Mouse (Mus musculus) stomach, postnatal 0 days (tissue): Measurements from ENCODE around the gene Dll3. TPM values are rescaled to one million over a fixed set of nuclear protein-coding genes. Genes with fewer than 3 reads are reported as not detected.

Experiments used
- ATAC-seq: fragments of 200-750 bp; cut with Nextera tagmentation; 2 replicates; pipeline ENCODE4 v1.8.0; 2017; ENCODE audit not compliant: low FRiP score, low TSS enrichment
- DNase-seq: peaks from one replicate; pipeline ENCODE4 v3.0.0-alpha.2; 2016; ENCODE audit warnings: low spot score
- H3K27ac ChIP-seq: fragments of 300-500 bp; sonication (generic); replicated peaks from 2 replicates; pipeline ENCODE4 v1.5.1; 2014; ENCODE audit warnings: mild to moderate bottlenecking, control low read depth
- H3K27me3 ChIP-seq: fragments of 300-500 bp; sonication (generic); 2 replicates; pipeline ENCODE4 v1.6.1; 2014; ENCODE audit warnings: low read length; ENCODE audit not compliant: control insufficient read depth, insufficient read depth
- H3K36me3 ChIP-seq: fragments of 300-500 bp; sonication (generic); 2 replicates; pipeline ENCODE4 v1.6.1; 2014; ENCODE audit warnings: low read length, mixed read lengths; ENCODE audit not compliant: control insufficient read depth, insufficient read depth
- H3K4me1 ChIP-seq: fragments of 300-500 bp; sonication (generic); replicated peaks from 2 replicates; pipeline ENCODE4 v1.6.1; 2014; ENCODE audit warnings: antibody characterized with exemption; ENCODE audit not compliant: control insufficient read depth, insufficient read depth
- H3K4me2 ChIP-seq: fragments of 300-500 bp; sonication (generic); replicated peaks from 2 replicates; pipeline ENCODE4 v1.6.1; 2014; ENCODE audit warnings: low read depth, mild to moderate bottlenecking, control low read depth, moderate library complexity
- H3K4me3 ChIP-seq: fragments of 300-500 bp; sonication (generic); 2 replicates; pipeline ENCODE4 v1.5.1; 2014; ENCODE audit warnings: low read depth, low read length, control low read depth
- H3K9ac ChIP-seq: fragments of 300-500 bp; sonication (generic); 2 replicates; pipeline ENCODE4 v1.6.1; 2014; ENCODE audit warnings: mild to moderate bottlenecking, low read length, control low read depth, mixed read lengths
- H3K9me3 ChIP-seq: fragments of 300-500 bp; sonication (generic); 2 replicates; pipeline ENCODE4 v1.6.1; 2016; ENCODE audit warnings: low read length; ENCODE audit not compliant: control insufficient read depth
- CTCF ChIP-seq: IDR thresholded peaks from 2 replicates; pipeline ENCODE4 v1.5.1; 2016; ENCODE audit warnings: antibody characterized with exemption, low read depth, mild to moderate bottlenecking, moderate library complexity
- EP300 ChIP-seq: optimal IDR thresholded peaks from 2 replicates; pipeline ENCODE3; 2016; ENCODE audit warnings: antibody characterized with exemption
- WGBS: fragments of 180-500 bp; shearing (Covaris S2); extraction: QIAGEN DNeasy Blood & Tissue Kit; methylation state at CpG from one replicate; pipeline ENCODE4 v1.1.7; 2014; 5-methylcytosine and 5-hydroxymethylcytosine counted together
- polyA plus RNA-seq: library from polyadenylated mRNA; unstranded; fragments of >200 nt; fragmentation: Nextera tagmentation; extraction: Ambion mirVana; gene quantifications from 2 replicates; pipeline ENCODE4 v1.2.1, GENCODE M21; 2015

Gene Dll3
- polyA plus RNA-seq, 1 experiment from 2014 or later = 0.92 TPM

DNA sequence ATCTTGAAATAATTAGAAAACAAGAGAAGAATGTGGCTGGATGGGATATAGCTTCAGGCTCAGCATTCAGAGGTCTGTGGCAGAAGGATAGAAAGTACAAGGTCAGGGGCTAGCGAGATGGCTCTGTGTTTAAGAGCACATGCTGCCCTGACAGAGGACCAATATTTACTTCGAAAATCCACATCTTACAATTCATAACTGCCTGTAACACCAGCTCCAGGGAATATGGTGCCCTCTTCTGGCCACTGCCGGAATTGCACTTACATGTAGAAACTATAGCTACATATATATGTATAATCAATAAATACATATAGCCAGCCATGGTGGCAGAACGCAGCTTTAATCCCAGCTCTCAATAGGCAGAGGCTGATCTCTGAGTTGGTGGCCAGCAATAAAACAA, 42.6 kb upstream of the Dll3 start:
- H3K4me3 ChIP-seq = no peak overlapping the region
- no peak overlapping the region for H3K4me2 ChIP-seq
- no peak for ATAC-seq
- H3K4me1 ChIP-seq = no peaks in the 10 kb centered on the region
- DNase-seq = peak; percentile 83
- no peak overlapping the region for H3K9ac ChIP-seq
- H3K9me3 ChIP-seq = no peaks in the 10 kb centered on the region
- TF ChIP-seq EP300 = no peak
- peak; percentile 92 for TF ChIP-seq CTCF
- no peaks in the 10 kb centered on the region for H3K36me3 ChIP-seq
- 4% methylated on average over 4 of the region's 4 CpGs for WGBS
- H3K27me3 ChIP-seq = no peaks in the 10 kb centered on the region
- H3K27ac ChIP-seq = no peak overlapping the region

DNA sequence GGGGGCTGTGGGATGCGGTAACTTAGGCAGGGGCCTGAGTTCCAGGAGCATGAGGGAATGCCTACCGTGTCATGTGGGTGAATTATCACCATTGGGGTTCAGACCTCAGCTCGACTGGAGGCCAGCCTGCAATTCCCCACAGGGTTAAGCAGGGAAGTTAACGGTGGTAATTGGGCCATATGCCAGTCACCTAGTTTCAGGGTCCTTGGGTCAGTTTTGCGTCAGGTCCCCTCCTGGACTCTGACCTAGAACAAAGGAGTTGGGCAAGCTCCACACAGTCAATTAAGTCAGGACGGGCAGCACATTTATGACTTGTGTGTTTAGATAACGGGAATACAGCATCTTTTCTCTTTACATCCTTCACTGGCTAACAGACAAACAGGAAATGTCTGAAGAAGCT, 39.3 kb upstream of the Dll3 start:
- Histone ChIP-seq H3K4me1 (no peaks in the 10 kb centered on the region), H3K36me3 (no peaks in the 10 kb centered on the region), H3K4me3 (no peak overlapping the region), H3K27ac (no peak overlapping the region), H3K9me3 (no peaks in the 10 kb centered on the region), H3K4me2 (no peak overlapping the region), H3K9ac (no peak overlapping the region), H3K27me3 (no peaks in the 10 kb centered on the region)
- TF ChIP-seq CTCF = no peak
- no peak for TF ChIP-seq EP300
- 31% methylated on average over 7 of the region's 7 CpGs for WGBS
- ATAC-seq (no peak), DNase-seq (no peak)

DNA sequence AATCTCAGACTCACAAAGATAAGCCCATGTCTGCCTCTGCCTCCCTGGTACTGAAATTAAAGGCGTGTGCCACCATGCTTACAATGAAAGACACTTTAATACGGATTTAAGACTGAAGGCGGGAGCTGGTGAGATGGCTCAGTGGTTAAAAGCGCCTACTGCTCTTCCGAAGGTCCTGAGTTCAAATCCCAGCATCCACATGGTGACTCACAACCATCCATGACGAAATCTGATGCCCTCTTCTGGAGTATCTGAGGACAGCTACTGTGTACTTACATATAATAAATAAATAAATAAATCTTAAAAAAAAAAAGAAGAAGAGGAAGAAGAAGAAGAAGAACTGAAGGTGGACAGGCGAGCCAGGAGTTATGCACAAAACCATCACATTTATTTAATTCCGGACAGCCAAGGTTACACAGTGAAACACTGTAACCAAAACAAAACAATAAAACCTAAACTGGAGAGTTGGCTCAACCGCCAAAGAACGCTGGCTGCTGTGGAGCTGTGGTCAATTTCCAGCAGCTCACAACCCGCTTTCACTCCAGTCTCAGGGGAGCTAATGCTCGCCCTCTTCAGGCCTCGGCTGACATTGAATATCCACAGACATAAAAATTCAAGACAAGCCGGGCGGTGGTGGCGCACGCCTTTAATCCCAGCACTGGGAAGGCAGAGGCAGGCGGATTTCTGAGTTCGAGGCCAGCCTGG, 37.3 kb upstream of the Dll3 start:
- 66% methylated on average over 19 of the region's 19 CpGs for WGBS
- TF ChIP-seq EP300 (no peak), CTCF (peak; percentile 52)
- no peaks in the 10 kb centered on the region for H3K27me3 ChIP-seq
- peak overlapping the region; percentile 88 for H3K4me3 ChIP-seq
- DNase-seq = peak; percentile 57
- H3K4me2 ChIP-seq = peak overlapping the region; percentile 49
- no peaks in the 10 kb centered on the region for H3K36me3 ChIP-seq
- H3K27ac ChIP-seq = peak overlapping the region; percentile 87
- no peaks in the 10 kb centered on the region for H3K4me1 ChIP-seq
- ATAC-seq = no peak
- H3K9me3 ChIP-seq = no peaks in the 10 kb centered on the region
- H3K9ac ChIP-seq = peak overlapping the region; percentile 98; the same call in 1 of the 2 replicates

- under 1% methylated on average over 77 of the region's 77 CpGs for WGBS
- no peaks in the 10 kb centered on the region for H3K36me3 ChIP-seq
- ATAC-seq (peak; percentile 99), DNase-seq (peak; percentile 97)
- H3K4me1 ChIP-seq = no peaks in the 10 kb centered on the region
- H3K4me2 ChIP-seq = peak within 1 kb of the TSS; percentile 77
- H3K27ac ChIP-seq = peak within 1 kb of the TSS; percentile 87
- H3K4me3 ChIP-seq = peak within 1 kb of the TSS; percentile 88
- H3K9me3 ChIP-seq = no peaks in the 10 kb centered on the region
- TF ChIP-seq CTCF (no peak), EP300 (peak; percentile 100)
- H3K9ac ChIP-seq = peak within 1 kb of the TSS; percentile 98
- no peaks in the 10 kb centered on the region for H3K27me3 ChIP-seq
Observed at GRCm38 (mm10) chr7:28338108-28338998, 36.3 kb upstream of the Dll3 start, which contains the start of gene Supt5. Gene Supt5, minus strand, starts transcription at chr7:28338746.

DNA sequence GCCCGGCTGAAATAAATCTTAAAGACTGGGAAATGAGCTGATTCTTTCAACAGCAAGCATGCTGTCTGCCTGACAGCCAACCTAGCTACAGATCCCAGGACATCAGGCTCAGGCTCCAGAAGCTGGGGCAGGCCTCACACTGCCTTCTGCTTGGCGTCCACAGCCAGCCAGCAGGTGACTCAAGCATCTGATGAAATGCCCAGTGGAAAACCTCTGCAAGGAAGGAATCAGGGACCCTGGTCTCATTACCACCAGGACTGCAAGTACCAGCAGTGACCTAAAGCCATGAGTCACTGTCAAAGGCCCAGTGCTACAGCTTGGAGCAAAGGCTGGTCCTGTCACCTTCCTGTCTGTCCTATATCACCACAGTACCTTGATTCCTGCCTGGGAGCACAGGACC, 33.4 kb upstream of the Dll3 start:
- H3K36me3 ChIP-seq = 0 out of 2 replicates have a peak, but pooled peaks cover 4% of the 10 kb centered on the region
- H3K4me1 ChIP-seq = no peaks in the 10 kb centered on the region
- no peaks in the 10 kb centered on the region for H3K9me3 ChIP-seq
- H3K27ac ChIP-seq = no peak overlapping the region
- WGBS = 97% methylated on average over 2 of the region's 2 CpGs
- H3K9ac ChIP-seq = no peak overlapping the region
- H3K4me3 ChIP-seq = no peak overlapping the region
- H3K4me2 ChIP-seq = no peak overlapping the region
- no peak for ATAC-seq
- DNase-seq = no peak
- TF ChIP-seq CTCF (no peak), EP300 (no peak)
- no peaks in the 10 kb centered on the region for H3K27me3 ChIP-seq

- no peak overlapping the region for H3K4me3 ChIP-seq
- 76% methylated on average over 4 of the region's 4 CpGs for WGBS
- no peak for TF ChIP-seq EP300
- no peak for TF ChIP-seq CTCF
- H3K27me3 ChIP-seq = no peaks in the 10 kb centered on the region
- H3K9ac ChIP-seq = no peak overlapping the region
- H3K9me3 ChIP-seq = no peaks in the 10 kb centered on the region
- no peak for ATAC-seq
- no peaks in the 10 kb centered on the region for H3K4me1 ChIP-seq
- H3K27ac ChIP-seq = no peak overlapping the region
- no peak for DNase-seq
- peaks cover 9% of the 10 kb centered on the region for H3K36me3 ChIP-seq
- no peak overlapping the region for H3K4me2 ChIP-seq
Observed at GRCm38 (mm10) chr7:28334534-28334933, 32.5 kb upstream of the Dll3 start.
